Mouse (Mus musculus) MEL (cell line): ENCODE measurements at regions not wholly inside any gene's neighbourhood (a gene's known extent, or its start where the extent isn't known, plus 50 kb on each side); places are given as distances from the start of the nearest gene placed in this dataset.

Experiments used
- CTCF ChIP-seq, 3 experiments: IDR thresholded peaks in 2 of 3; conservative IDR thresholded peaks in 1 of 3; 2 replicates each; pipeline ENCODE4 v1.5.1; 2011 to 2012; ENCODE audit warnings: low read length in 3 of 3, low read depth in 2 of 3, mild to moderate bottlenecking in 2 of 3, improper control_type of control experiment in 1 of 3, inconsistent platforms in 1 of 3, mixed read lengths in 1 of 3, moderate library complexity in 1 of 3; ENCODE audit not compliant: control insufficient read depth in 1 of 3, insufficient read depth in 1 of 3, poor library complexity in 1 of 3, severe bottlenecking in 1 of 3
- MAX ChIP-seq: IDR thresholded peaks from 2 replicates; pipeline ENCODE4 v1.6.1; 2011; ENCODE audit warnings: low read length, improper control_type of control experiment
- POLR2A ChIP-seq, 2 experiments: IDR thresholded peaks; 2 replicates each; pipeline ENCODE4 v1.6.1; 2011 to 2012; ENCODE audit warnings: low read length in 2 of 2, mild to moderate bottlenecking in 2 of 2, control low read depth in 1 of 2, improper control_type of control experiment in 1 of 2, low read depth in 1 of 2, moderate library complexity in 1 of 2; ENCODE audit not compliant: control insufficient read depth in 1 of 2, insufficient read depth in 1 of 2, poor library complexity in 1 of 2
- TCF12 ChIP-seq: IDR thresholded peaks from 2 replicates; pipeline ENCODE4 v1.6.1; 2014; ENCODE audit warnings: low read depth, mild to moderate bottlenecking, inconsistent platforms, low read length, improper control_type of control experiment, moderate library complexity
- ZKSCAN1 ChIP-seq: IDR thresholded peaks from 2 replicates; pipeline ENCODE4 v1.6.1; 2012; ENCODE audit warnings: low read depth, mild to moderate bottlenecking, inconsistent platforms, low read length, improper control_type of control experiment, moderate library complexity
- ZMIZ1 ChIP-seq: IDR thresholded peaks from 2 replicates; pipeline ENCODE4 v1.6.1; 2012; ENCODE audit warnings: low read depth, mild to moderate bottlenecking, inconsistent platforms, low read length, improper control_type of control experiment, moderate library complexity

DNA sequence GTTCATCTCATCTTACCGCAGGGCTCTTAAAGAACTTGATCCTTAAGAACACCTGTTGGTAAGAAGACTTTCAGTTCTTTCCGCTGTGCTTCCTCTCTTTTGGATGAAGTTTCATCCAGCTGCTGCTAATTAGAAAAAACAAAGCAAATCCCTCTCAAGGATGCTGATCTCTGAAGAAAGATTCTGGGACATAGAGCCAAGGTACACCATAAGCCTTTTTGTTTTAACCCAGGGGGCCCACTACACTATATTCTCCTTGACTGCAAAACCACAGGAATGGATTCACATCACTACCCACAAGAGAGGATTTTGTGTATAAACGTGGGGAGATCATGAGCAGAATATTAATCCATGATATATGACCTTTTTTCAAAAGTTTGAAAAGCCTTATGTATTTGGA lies 694.8 kb upstream of the N6amt1 start:
- no peak for TF ChIP-seq ZKSCAN1
- no peak for TF ChIP-seq MAX
- TF ChIP-seq CTCF (IDR thresholded peaks at IDR 0.05 in 2 of 3, conservative IDR thresholded peaks at IDR 0.05 in 1 of 3; ENCODE audit: control insufficient read depth in 1 of 3, insufficient read depth in 1 of 3, low read depth in 2 of 3, low read length in 3 of 3, poor library complexity in 1 of 3, severe bottlenecking in 1 of 3) = no peak
- no peak for TF ChIP-seq ZMIZ1
- no peak for TF ChIP-seq TCF12
- no peak for TF ChIP-seq POLR2A (IDR thresholded peaks at IDR 0.05; ENCODE audit: control insufficient read depth in 1 of 2, insufficient read depth in 1 of 2, low read depth in 1 of 2, low read length in 2 of 2, poor library complexity in 1 of 2)
